19 mouse cellular contexts compared by ENCODE assay signal in genomic region chr2:95715355-95715754, GRCm38 (mm10).
DNase-seq lines count a peak whose midpoint lies in the region; ATAC-seq lines count a peak whose summit lies in the region.
"Had no signal": no experiment of that assay in that cellular context is flagged by ENCODE, and none has a peak within 500 bp of the region (broad histone marks: within the 10 kb centered on the region; RNA-seq: fewer than 3 reads in every experiment).

No protein-coding gene starts in this region.

- DNase-seq in frontal cortex, postnatal 25 days (ENCODE audit: low spot score in 2 of 2), result no peak
- peak; percentile 14 for DNase-seq in brain, adult 2 months (ENCODE audit: low read depth, low spot score)
- peak; percentile 9 for DNase-seq in fibroblast of lung, adult 2 months (ENCODE audit: low read depth)
- no peak for DNase-seq in T-cell, adult 2 months (ENCODE audit: low spot score)
- DNase-seq in embryo, embryonic 10 days (ENCODE audit: low spot score), result no peak
- DNase-seq: adrenal gland, adult 2 months; adrenal gland, postnatal 10 days; adrenal gland, postnatal 25 days; cerebellum, adult 11-12 months; cerebellum, adult 2 months; cerebellum, adult 9-10 months; cerebellum, postnatal 10 days; cerebellum, postnatal 25 days; embryo, embryonic 11 days; forebrain, postnatal 0 days had no signal

- ATAC-seq in frontal cortex, adult (ENCODE audit: low TSS enrichment), result peak; percentile 79
- ATAC-seq: forebrain, embryonic 13.5 days; forebrain, embryonic 15.5 days; forebrain, postnatal 0 days; Patski had no signal

Comparison
In these comparisons a context has a peak if more than half of its experiments do, and no peak if none do; other contexts are left out.
1. DNase-seq: peak in brain, adult 2 months (single experiment) and fibroblast of lung, adult 2 months (single experiment); none in frontal cortex, postnatal 25 days (0 of 2), T-cell, adult 2 months (single experiment) and embryo, embryonic 10 days (single experiment).